Mouse (Mus musculus): ENCODE measurements around the gene Col13a1. TPM values are rescaled to one million over a fixed set of nuclear protein-coding genes. Genes with fewer than 3 reads are reported as not detected.

Gene Col13a1
- polyA plus RNA-seq, 1 experiment, result 1.1 TPM

- H3K4me1 ChIP-seq (ENCODE audit: control insufficient read depth, insufficient read depth, low read length), result no peaks in the 10 kb centered on the region
- H3K27ac ChIP-seq (ENCODE audit: insufficient read depth, low read length), result no peak overlapping the region
- no peak overlapping the region for H3K4me3 ChIP-seq (ENCODE audit: insufficient read depth, low read length)
- TF ChIP-seq POLR2A (IDR thresholded peaks at IDR 0.05; ENCODE audit: extremely low read depth, insufficient read depth, low read length) (no peak), CTCF (IDR thresholded peaks at IDR 0.05; ENCODE audit: extremely low read depth, insufficient read depth, low read length) (no peak)
Observed at GRCm38 (mm10) chr10:61798133-61798576, 180.8 kb downstream of the Col13a1 start.

GRCm38 (mm10) chr10:61795458-61795857, 183.4 kb downstream of the Col13a1 start:
- TF ChIP-seq POLR2A (IDR thresholded peaks at IDR 0.05; ENCODE audit: extremely low read depth, insufficient read depth, low read length) (no peak), CTCF (IDR thresholded peaks at IDR 0.05; ENCODE audit: extremely low read depth, insufficient read depth, low read length) (no peak)
- no peak overlapping the region for H3K4me3 ChIP-seq (ENCODE audit: insufficient read depth, low read length)

GRCm38 (mm10) chr10:61794971-61795370, 183.9 kb downstream of the Col13a1 start:
- Histone ChIP-seq H3K4me3 (ENCODE audit: insufficient read depth, low read length) (no peak overlapping the region), H3K27ac (ENCODE audit: insufficient read depth, low read length) (no peak overlapping the region), H3K4me1 (ENCODE audit: control insufficient read depth, insufficient read depth, low read length) (no peaks in the 10 kb centered on the region)
- TF ChIP-seq POLR2A (IDR thresholded peaks at IDR 0.05; ENCODE audit: extremely low read depth, insufficient read depth, low read length), result no peak
- no peak for TF ChIP-seq CTCF (IDR thresholded peaks at IDR 0.05; ENCODE audit: extremely low read depth, insufficient read depth, low read length)

More at GRCm38 (mm10) chr10:61795458-61795857, 183.4 kb downstream of the Col13a1 start:
- H3K4me1 ChIP-seq (ENCODE audit: control insufficient read depth, insufficient read depth, low read length), result no peaks in the 10 kb centered on the region
- H3K27ac ChIP-seq (ENCODE audit: insufficient read depth, low read length), result no peak overlapping the region

GRCm38 (mm10) chr10:61793015-61793414, 185.9 kb downstream of the Col13a1 start:
- H3K4me1 ChIP-seq (ENCODE audit: control insufficient read depth, insufficient read depth, low read length), result no peaks in the 10 kb centered on the region
- H3K4me3 ChIP-seq (ENCODE audit: insufficient read depth, low read length), result no peak overlapping the region
- TF ChIP-seq POLR2A (IDR thresholded peaks at IDR 0.05; ENCODE audit: extremely low read depth, insufficient read depth, low read length), result no peak
- TF ChIP-seq CTCF (IDR thresholded peaks at IDR 0.05; ENCODE audit: extremely low read depth, insufficient read depth, low read length), result no peak
- H3K27ac ChIP-seq (ENCODE audit: insufficient read depth, low read length), result no peak overlapping the region

- no peak overlapping the region for H3K27ac ChIP-seq (ENCODE audit: insufficient read depth, low read length)
- TF ChIP-seq CTCF (IDR thresholded peaks at IDR 0.05; ENCODE audit: extremely low read depth, insufficient read depth, low read length) (no peak), POLR2A (IDR thresholded peaks at IDR 0.05; ENCODE audit: extremely low read depth, insufficient read depth, low read length) (no peak)
- H3K4me3 ChIP-seq (ENCODE audit: insufficient read depth, low read length), result no peak overlapping the region
- no peaks in the 10 kb centered on the region for H3K4me1 ChIP-seq (ENCODE audit: control insufficient read depth, insufficient read depth, low read length)
Observed at GRCm38 (mm10) chr10:61788499-61788898, 190.4 kb downstream of the Col13a1 start.

Other genes starting within 250 kb of the Col13a1 start
- 16.8 and 17.9 TPM in 2 replicates for gene H2afy2, start 195.0 kb downstream of the Col13a1 start, polyA plus RNA-seq (2012; rRNA removed)
- 0.06 and 0.17 TPM in 2 replicates for gene Neurog3, start 154.0 kb upstream of the Col13a1 start, polyA plus RNA-seq (2012; rRNA removed)
- gene Fam241b, start 164.8 kb upstream of the Col13a1 start, polyA plus RNA-seq (2012; rRNA removed), result 50.3 and 56.6 TPM in 2 replicates

Data from cortical plate, adult 2 months (tissue).